Mouse (Mus musculus): ENCODE measurements around the gene Macf1.
"Not testable (repeated sequence)": the region's sequence is repeated elsewhere in the genome, so short reads cannot be mapped to it uniquely, and the experiment has no call there.

Macf1 gene

GRCm38 (mm10) chr4:123642877-123643276, 41.3 kb downstream of the Macf1 start:
- in situ Hi-C loops (cut with MboI, MseI), result no loop called here

- in situ Hi-C loops (cut with MboI, MseI), result no loop called here
These were observed 47.0 kb downstream of the Macf1 start for GRCm38 (mm10) chr4:123637136-123637535.

GRCm38 (mm10) chr4:123635428-123635827, 48.7 kb downstream of the Macf1 start:
- in situ Hi-C loops (cut with MboI, MseI), result no loop called here

- in situ Hi-C loops (cut with MboI, MseI), result no loop called here
These were observed 49.7 kb downstream of the Macf1 start for GRCm38 (mm10) chr4:123634436-123634835.

- in situ Hi-C loops (cut with MboI, MseI), result no loop called here
These were observed 50.3 kb downstream of the Macf1 start for GRCm38 (mm10) chr4:123633874-123634273.

- in situ Hi-C loops (cut with MboI, MseI), result no loop called here
These were observed 50.8 kb downstream of the Macf1 start for GRCm38 (mm10) chr4:123633370-123633769.

- in situ Hi-C loops (cut with MboI, MseI), result not testable (repeated sequence)
These were observed 52.0 kb downstream of the Macf1 start for GRCm38 (mm10) chr4:123632116-123632515.

GRCm38 (mm10) chr4:123631654-123632053, 52.5 kb downstream of the Macf1 start:
- in situ Hi-C loops (cut with MboI, MseI), result no loop called here

GRCm38 (mm10) chr4:123627683-123628082, 56.5 kb downstream of the Macf1 start:
- in situ Hi-C loops (cut with MboI, MseI), result no loop called here

GRCm38 (mm10) chr4:123625332-123626072, 58.7 kb downstream of the Macf1 start:
- in situ Hi-C loops (cut with MboI, MseI), result no loop called here

GRCm38 (mm10) chr4:123624438-123624837, 59.7 kb downstream of the Macf1 start:
- in situ Hi-C loops (cut with MboI, MseI), result no loop called here

GRCm38 (mm10) chr4:123623742-123624151, 60.4 kb downstream of the Macf1 start:
- in situ Hi-C loops (cut with MboI, MseI), result no loop called here

- in situ Hi-C loops (cut with MboI, MseI), result no loop called here
These were observed 62.4 kb downstream of the Macf1 start for GRCm38 (mm10) chr4:123621732-123622131.

GRCm38 (mm10) chr4:123617727-123618389, 66.3 kb downstream of the Macf1 start:
- in situ Hi-C loops (cut with MboI, MseI), result no loop called here

GRCm38 (mm10) chr4:123616971-123617370, 67.2 kb downstream of the Macf1 start:
- in situ Hi-C loops (cut with MboI, MseI), result no loop called here

GRCm38 (mm10) chr4:123616501-123616900, 67.7 kb downstream of the Macf1 start:
- in situ Hi-C loops (cut with MboI, MseI), result no loop called here

GRCm38 (mm10) chr4:123613309-123613947, 70.7 kb downstream of the Macf1 start:
- in situ Hi-C loops (cut with MboI, MseI), result no loop called here

- in situ Hi-C loops (cut with MboI, MseI), result no loop called here
These were observed 72.2 kb downstream of the Macf1 start for GRCm38 (mm10) chr4:123611940-123612339.

- in situ Hi-C loops (cut with MboI, MseI), result no loop called here
These were observed 72.9 kb downstream of the Macf1 start for GRCm38 (mm10) chr4:123611241-123611640.

GRCm38 (mm10) chr4:123607174-123607573, 77.0 kb downstream of the Macf1 start:
- in situ Hi-C loops (cut with MboI, MseI), result no loop called here

GRCm38 (mm10) chr4:123605948-123606347, 78.2 kb downstream of the Macf1 start:
- in situ Hi-C loops (cut with MboI, MseI), result no loop called here

GRCm38 (mm10) chr4:123605309-123605708, 78.9 kb downstream of the Macf1 start:
- in situ Hi-C loops (cut with MboI, MseI), result no loop called here

All from T-helper 17 cell (primary cell).